Mouse (Mus musculus): ENCODE results near the gene Ppm1b. TPM values are rescaled to one million over a fixed set of nuclear protein-coding genes. Genes with fewer than 3 reads are reported as not detected.

Gene Ppm1b
- polyA plus RNA-seq, 1 experiment from 2014 or later, result 54.6 TPM

DNA sequence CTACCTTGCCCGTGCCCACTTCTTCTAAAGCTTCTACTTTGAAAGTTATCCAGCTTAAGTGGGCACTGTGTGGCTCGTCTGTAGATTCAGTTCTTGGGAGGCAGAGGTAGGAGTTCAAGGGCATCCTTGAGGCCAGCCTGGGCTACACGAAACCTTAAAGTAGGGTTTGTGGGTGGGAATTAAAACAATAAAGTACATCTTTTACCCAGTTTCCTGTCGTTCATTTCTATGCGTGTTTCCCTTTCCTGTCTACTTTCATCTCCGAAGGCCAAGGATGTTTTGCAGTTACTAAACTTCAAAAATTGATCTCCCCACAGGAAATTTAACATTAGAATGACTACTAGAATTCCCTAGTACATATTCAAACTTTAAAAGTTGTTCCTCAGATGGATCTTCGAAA lies 19.3 kb upstream of the Ppm1b start:
- no peak for ATAC-seq (ENCODE audit: low read depth)
- Histone ChIP-seq H3K4me3 (ENCODE audit: low read length) (no peak overlapping the region), H3K4me1 (replicated peaks; ENCODE audit: control insufficient read depth, insufficient read depth, low read length) (no peaks in the 10 kb centered on the region), H3K9me3 (ENCODE audit: control insufficient read depth, low read length) (no peaks in the 10 kb centered on the region), H3K9ac (ENCODE audit: low read length) (no peak overlapping the region), H3K27me3 (ENCODE audit: control insufficient read depth, insufficient read depth, low read depth, low read length) (no peaks in the 10 kb centered on the region), H3K4me2 (ENCODE audit: low read depth, low read length) (no peak overlapping the region), H3K27ac (ENCODE audit: low read length) (no peak overlapping the region), H3K36me3 (ENCODE audit: control insufficient read depth, insufficient read depth, low read length) (no peaks in the 10 kb centered on the region)
- 77% methylated on average over 7 of the region's 7 CpGs for WGBS

DNA sequence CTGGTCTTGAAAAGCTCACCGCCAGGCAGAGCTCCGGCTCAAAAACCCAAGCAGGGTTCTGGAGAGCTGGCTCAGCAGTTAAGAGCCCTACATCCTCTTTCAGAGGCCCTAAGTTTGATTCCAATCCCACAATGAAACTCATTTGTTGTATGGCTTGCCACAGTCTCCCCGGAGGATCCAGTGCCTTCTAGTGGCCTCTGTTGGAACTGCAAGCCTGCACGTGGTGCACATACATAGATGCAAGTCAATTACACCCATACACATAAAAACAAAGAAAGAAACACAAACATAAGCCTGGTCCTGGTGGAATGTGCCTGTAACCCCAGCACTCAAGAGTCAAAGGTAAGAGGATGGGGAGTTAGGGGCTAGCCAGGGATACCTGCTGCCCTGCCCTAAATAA lies 18.3 kb upstream of the Ppm1b start:
- Histone ChIP-seq H3K9ac (ENCODE audit: low read length) (no peak overlapping the region), H3K4me2 (ENCODE audit: low read depth, low read length) (no peak overlapping the region), H3K4me1 (replicated peaks; ENCODE audit: control insufficient read depth, insufficient read depth, low read length) (no peaks in the 10 kb centered on the region), H3K4me3 (ENCODE audit: low read length) (no peak overlapping the region), H3K9me3 (ENCODE audit: control insufficient read depth, low read length) (no peaks in the 10 kb centered on the region), H3K27ac (ENCODE audit: low read length) (no peak overlapping the region), H3K36me3 (ENCODE audit: control insufficient read depth, insufficient read depth, low read length) (no peaks in the 10 kb centered on the region), H3K27me3 (ENCODE audit: control insufficient read depth, insufficient read depth, low read depth, low read length) (no peaks in the 10 kb centered on the region)
- ATAC-seq (ENCODE audit: low read depth), result no peak
- WGBS, result 95% methylated on average over 4 of the region's 4 CpGs

DNA sequence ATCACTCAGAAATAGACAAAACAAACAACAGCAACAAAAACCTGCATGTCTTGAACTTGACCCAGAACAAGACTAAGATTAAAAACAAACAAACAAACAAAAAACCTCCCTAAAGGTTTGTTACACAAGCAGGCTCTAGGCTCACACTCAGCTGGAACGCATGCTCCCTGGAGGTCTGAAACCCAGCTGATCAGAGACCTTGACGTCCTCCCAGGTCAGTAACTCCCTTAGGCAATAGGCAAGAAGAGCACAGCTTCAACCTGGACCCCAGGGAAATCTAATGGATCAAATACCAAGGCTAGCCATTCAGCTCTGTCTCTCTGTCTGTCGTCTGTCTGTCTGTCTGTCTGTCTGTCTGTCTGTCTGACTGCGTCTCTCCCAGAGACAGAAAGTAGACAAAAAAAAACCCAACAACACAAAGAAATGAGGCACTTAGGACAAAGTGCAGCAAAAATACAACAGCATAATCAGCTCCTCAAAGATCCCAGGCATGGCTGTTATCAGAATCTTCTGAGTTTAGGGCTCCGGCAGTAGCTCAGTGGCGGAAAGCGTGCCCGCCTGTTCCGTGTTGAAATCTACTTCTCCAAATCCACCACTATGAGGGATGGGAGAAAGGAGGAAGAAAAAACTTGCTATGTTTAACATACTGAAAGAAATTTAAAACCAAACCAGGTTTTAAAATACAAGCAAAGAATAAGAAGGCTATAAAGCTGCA lies 16.4 kb upstream of the Ppm1b start:
- H3K9ac ChIP-seq (ENCODE audit: low read length), result no peak overlapping the region
- H3K27ac ChIP-seq (ENCODE audit: low read length), result no peak overlapping the region
- no peaks in the 10 kb centered on the region for H3K4me1 ChIP-seq (replicated peaks; ENCODE audit: control insufficient read depth, insufficient read depth, low read length)
- no peaks in the 10 kb centered on the region for H3K27me3 ChIP-seq (ENCODE audit: control insufficient read depth, insufficient read depth, low read depth, low read length)
- no peak overlapping the region for H3K4me2 ChIP-seq (ENCODE audit: low read depth, low read length)
- no peak overlapping the region for H3K4me3 ChIP-seq (ENCODE audit: low read length)
- ATAC-seq (ENCODE audit: low read depth), result no peak
- no peaks in the 10 kb centered on the region for H3K36me3 ChIP-seq (ENCODE audit: control insufficient read depth, insufficient read depth, low read length)
- no peaks in the 10 kb centered on the region for H3K9me3 ChIP-seq (ENCODE audit: control insufficient read depth, low read length)
- WGBS, result 76% methylated on average over 9 of the region's 9 CpGs

GRCm38 (mm10) chr17:84941291-84941868 lies 15.2 kb upstream of the Ppm1b start:
- Histone ChIP-seq H3K27me3 (ENCODE audit: control insufficient read depth, insufficient read depth, low read depth, low read length) (no peaks in the 10 kb centered on the region), H3K36me3 (ENCODE audit: control insufficient read depth, insufficient read depth, low read length) (no peaks in the 10 kb centered on the region), H3K4me2 (ENCODE audit: low read depth, low read length) (no peak overlapping the region), H3K4me3 (ENCODE audit: low read length) (no peak overlapping the region), H3K4me1 (replicated peaks; ENCODE audit: control insufficient read depth, insufficient read depth, low read length) (no peaks in the 10 kb centered on the region), H3K27ac (ENCODE audit: low read length) (no peak overlapping the region), H3K9ac (ENCODE audit: low read length) (no peak overlapping the region), H3K9me3 (ENCODE audit: control insufficient read depth, low read length) (no peaks in the 10 kb centered on the region)
- 81% methylated on average over 13 of the region's 13 CpGs for WGBS
- ATAC-seq (ENCODE audit: low read depth), result no peak

DNA sequence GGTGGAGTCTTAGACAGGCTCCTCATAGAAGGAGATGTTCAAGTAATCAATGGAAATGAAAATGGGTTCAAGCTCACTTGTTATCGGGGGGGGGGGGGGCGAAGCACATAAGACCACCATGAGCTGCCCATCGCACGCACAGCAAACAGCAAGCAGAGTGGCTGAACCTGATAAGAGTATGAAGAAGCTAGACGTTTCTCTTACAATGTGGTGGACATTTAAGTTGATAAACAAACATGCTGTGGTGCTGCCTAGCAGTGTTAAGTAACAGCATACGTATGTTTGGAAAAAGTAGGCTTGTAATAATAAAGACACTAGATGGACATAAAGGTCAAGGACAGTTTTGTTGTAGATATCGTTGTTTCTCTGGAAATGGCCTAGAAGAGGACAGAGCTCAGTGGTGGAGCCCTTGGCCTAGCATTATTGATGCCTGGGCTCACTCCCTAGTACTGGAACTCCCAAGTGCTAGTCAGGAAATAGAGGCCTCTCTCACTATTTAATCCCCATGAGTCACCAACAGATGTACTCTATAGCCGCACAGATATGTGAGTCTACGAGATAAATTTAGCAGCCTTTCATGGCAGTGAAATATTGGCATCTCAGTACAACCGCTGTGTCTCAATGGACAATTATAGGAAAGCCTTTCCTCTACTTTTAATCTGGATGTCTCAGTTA lies 14.0 kb upstream of the Ppm1b start:
- no peaks in the 10 kb centered on the region for H3K9me3 ChIP-seq (ENCODE audit: control insufficient read depth, low read length)
- WGBS, result 59% methylated on average over 10 of the region's 10 CpGs
- no peak overlapping the region for H3K4me2 ChIP-seq (ENCODE audit: low read depth, low read length)
- no peaks in the 10 kb centered on the region for H3K4me1 ChIP-seq (replicated peaks; ENCODE audit: control insufficient read depth, insufficient read depth, low read length)
- no peak overlapping the region for H3K27ac ChIP-seq (ENCODE audit: low read length)
- H3K4me3 ChIP-seq (ENCODE audit: low read length), result no peak overlapping the region
- no peaks in the 10 kb centered on the region for H3K36me3 ChIP-seq (ENCODE audit: control insufficient read depth, insufficient read depth, low read length)
- peak; percentile 34; the same call in 1 of the 2 replicates for ATAC-seq (ENCODE audit: low read depth)
- H3K9ac ChIP-seq (ENCODE audit: low read length), result no peak overlapping the region
- no peaks in the 10 kb centered on the region for H3K27me3 ChIP-seq (ENCODE audit: control insufficient read depth, insufficient read depth, low read depth, low read length)

- no peak overlapping the region for H3K27ac ChIP-seq (ENCODE audit: low read length)
- H3K9ac ChIP-seq (ENCODE audit: low read length), result no peak overlapping the region
- H3K36me3 ChIP-seq (ENCODE audit: control insufficient read depth, insufficient read depth, low read length), result no peaks in the 10 kb centered on the region
- no peaks in the 10 kb centered on the region for H3K9me3 ChIP-seq (ENCODE audit: control insufficient read depth, low read length)
- H3K27me3 ChIP-seq (ENCODE audit: control insufficient read depth, insufficient read depth, low read depth, low read length), result no peaks in the 10 kb centered on the region
- no peak overlapping the region for H3K4me3 ChIP-seq (ENCODE audit: low read length)
- no peak for ATAC-seq (ENCODE audit: low read depth)
- WGBS, result 39% methylated on average over 2 of the region's 2 CpGs
- H3K4me2 ChIP-seq (ENCODE audit: low read depth, low read length), result no peak overlapping the region
- H3K4me1 ChIP-seq (replicated peaks; ENCODE audit: control insufficient read depth, insufficient read depth, low read length), result no peaks in the 10 kb centered on the region
Measured at GRCm38 (mm10) chr17:84943033-84943393, 13.5 kb upstream of the Ppm1b start.

DNA sequence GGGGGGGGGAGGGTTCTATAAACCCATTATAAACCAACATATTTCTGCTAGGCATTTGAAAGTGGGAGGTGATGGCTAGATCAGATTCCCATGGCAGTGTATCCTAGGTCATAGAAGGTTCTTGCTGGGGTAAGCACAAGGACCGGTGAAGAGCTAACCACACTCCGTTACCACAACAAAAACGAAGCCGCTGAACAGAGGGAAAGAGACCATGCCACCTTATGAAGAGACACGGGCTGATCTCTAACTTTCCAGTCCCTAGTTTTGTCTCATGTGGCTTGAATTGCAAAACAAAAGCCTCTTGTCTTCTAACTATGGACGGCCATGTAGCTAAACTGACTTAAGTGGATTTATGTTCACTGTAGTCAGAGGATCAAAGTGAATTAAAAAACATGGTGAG lies 12.2 kb upstream of the Ppm1b start:
- no peak overlapping the region for H3K4me3 ChIP-seq (ENCODE audit: low read length)

GRCm38 (mm10) chr17:84952521-84952920 lies 4.0 kb upstream of the Ppm1b start:
- WGBS, result 92% methylated on average over 5 of the region's 5 CpGs

More for the DNA sequence above, 12.2 kb upstream of the Ppm1b start:
- Histone ChIP-seq H3K4me1 (replicated peaks; ENCODE audit: control insufficient read depth, insufficient read depth, low read length) (no peaks in the 10 kb centered on the region), H3K36me3 (ENCODE audit: control insufficient read depth, insufficient read depth, low read length) (no peaks in the 10 kb centered on the region), H3K27me3 (ENCODE audit: control insufficient read depth, insufficient read depth, low read depth, low read length) (no peaks in the 10 kb centered on the region), H3K27ac (ENCODE audit: low read length) (no peak overlapping the region), H3K9ac (ENCODE audit: low read length) (no peak overlapping the region), H3K4me2 (ENCODE audit: low read depth, low read length) (no peak overlapping the region), H3K9me3 (ENCODE audit: control insufficient read depth, low read length) (no peaks in the 10 kb centered on the region)
- WGBS, result 83% methylated on average over 6 of the region's 6 CpGs
- no peak for ATAC-seq (ENCODE audit: low read depth)

DNA sequence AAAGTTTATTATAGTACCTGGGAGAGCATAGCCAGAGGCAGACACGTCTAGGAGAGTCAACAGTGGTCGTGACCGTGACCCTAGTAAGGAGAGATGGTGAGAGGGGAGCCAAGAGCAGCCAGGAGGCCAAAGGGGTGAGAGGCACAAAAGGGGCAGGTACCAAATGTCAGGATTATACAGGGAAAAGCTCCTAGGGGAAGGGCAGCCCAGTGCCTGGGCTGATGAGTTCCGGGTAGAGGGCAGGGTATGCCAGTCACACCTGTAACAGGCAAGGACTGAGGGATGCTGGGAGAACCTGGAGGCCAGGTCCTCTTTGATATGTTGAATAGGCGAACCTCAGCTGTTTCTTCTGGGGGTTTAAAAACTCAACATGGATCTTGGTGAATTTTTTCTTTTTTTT lies 2.8 kb upstream of the Ppm1b start:
- no peak overlapping the region for H3K9ac ChIP-seq (ENCODE audit: low read length)
- WGBS, result 82% methylated on average over 5 of the region's 5 CpGs
- H3K36me3 ChIP-seq (ENCODE audit: control insufficient read depth, insufficient read depth, low read length), result no peaks in the 10 kb centered on the region
- H3K4me2 ChIP-seq (ENCODE audit: low read depth, low read length), result no peak overlapping the region
- H3K9me3 ChIP-seq (ENCODE audit: control insufficient read depth, low read length), result no peaks in the 10 kb centered on the region
- no peak overlapping the region for H3K27ac ChIP-seq (ENCODE audit: low read length)
- ATAC-seq (ENCODE audit: low read depth), result no peak
- H3K4me3 ChIP-seq (ENCODE audit: low read length), result no peak overlapping the region
- H3K4me1 ChIP-seq (replicated peaks; ENCODE audit: control insufficient read depth, insufficient read depth, low read length), result no peaks in the 10 kb centered on the region; the same call in 1 of the 2 replicates
- no peaks in the 10 kb centered on the region for H3K27me3 ChIP-seq (ENCODE audit: control insufficient read depth, insufficient read depth, low read depth, low read length)

More at GRCm38 (mm10) chr17:84952521-84952920, 4.0 kb upstream of the Ppm1b start:
- ATAC-seq (ENCODE audit: low read depth), result no peak
- H3K27ac ChIP-seq (ENCODE audit: low read length), result no peak overlapping the region
- no peaks in the 10 kb centered on the region for H3K27me3 ChIP-seq (ENCODE audit: control insufficient read depth, insufficient read depth, low read depth, low read length)
- H3K36me3 ChIP-seq (ENCODE audit: control insufficient read depth, insufficient read depth, low read length), result no peaks in the 10 kb centered on the region
- no peak overlapping the region for H3K4me2 ChIP-seq (ENCODE audit: low read depth, low read length)
- H3K4me1 ChIP-seq (replicated peaks; ENCODE audit: control insufficient read depth, insufficient read depth, low read length), result no peaks in the 10 kb centered on the region; the same call in 1 of the 2 replicates
- H3K9me3 ChIP-seq (ENCODE audit: control insufficient read depth, low read length), result no peaks in the 10 kb centered on the region
- H3K4me3 ChIP-seq (ENCODE audit: low read length), result no peak overlapping the region
- H3K9ac ChIP-seq (ENCODE audit: low read length), result no peak overlapping the region

All from lung, embryonic 16.5 days (tissue).